Mouse (Mus musculus) left cerebral cortex, adult 8-10 months (tissue): ENCODE measurements around the gene Gm28308. TPM values are rescaled to one million over a fixed set of nuclear protein-coding genes. Genes with fewer than 3 reads are reported as not detected.

Experiments
- DNase-seq, 2 experiments: peaks; one replicate each; pipeline ENCODE4 v3.0.0; 2022; ENCODE audit warnings: low spot score in 2 of 2
- total RNA-seq, 4 experiments: library from RNA; stranded (reverse); gene quantifications; 2 replicates each; pipeline ENCODE4 v1.2.4; 2022

The Gm28308 gene
- total RNA-seq, 4 experiments from 2014 or later: not detected

DNA sequence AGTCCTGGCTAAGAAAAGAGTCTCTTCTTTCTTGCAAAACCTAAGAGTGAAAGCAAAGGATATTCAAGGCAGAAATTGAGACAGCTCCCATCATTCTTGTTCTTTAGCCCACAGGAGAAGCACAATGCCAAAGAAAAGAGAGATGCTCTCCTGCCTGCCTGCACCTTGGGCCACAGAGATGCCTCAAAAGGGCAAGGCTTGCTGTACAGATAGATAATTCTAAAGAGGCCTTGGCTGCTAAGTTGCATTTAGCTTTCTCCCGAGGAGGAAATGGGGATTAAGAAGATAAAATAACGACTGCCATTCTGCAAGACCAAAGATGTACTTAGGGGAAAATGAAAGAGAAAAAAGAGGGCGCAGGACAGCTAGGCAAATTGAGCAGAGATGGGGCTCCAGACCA lies 33.8 kb upstream of the Gm28308 start:
- DNase-seq: no peak

DNA sequence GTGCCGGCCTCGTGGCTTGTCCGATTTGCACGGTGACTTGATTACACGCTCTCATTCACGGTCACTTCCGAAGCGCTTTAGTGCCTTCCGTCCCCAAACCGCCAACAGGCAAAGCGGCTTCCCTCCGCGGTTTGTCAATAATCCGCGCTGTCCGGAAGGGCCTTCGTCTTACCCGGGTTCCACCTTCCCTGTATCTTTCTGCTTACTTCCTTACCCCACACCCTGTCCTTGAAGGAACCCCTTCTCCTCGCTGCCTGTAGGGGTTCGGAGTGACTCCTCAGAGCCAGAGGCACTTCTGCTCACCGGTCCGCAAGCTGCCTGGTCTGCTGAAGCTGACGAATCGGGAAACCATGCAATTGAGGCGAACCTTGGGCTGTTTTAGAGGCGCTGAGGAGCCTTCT lies 33.3 kb upstream of the Gm28308 start:
- DNase-seq: no peak

DNA sequence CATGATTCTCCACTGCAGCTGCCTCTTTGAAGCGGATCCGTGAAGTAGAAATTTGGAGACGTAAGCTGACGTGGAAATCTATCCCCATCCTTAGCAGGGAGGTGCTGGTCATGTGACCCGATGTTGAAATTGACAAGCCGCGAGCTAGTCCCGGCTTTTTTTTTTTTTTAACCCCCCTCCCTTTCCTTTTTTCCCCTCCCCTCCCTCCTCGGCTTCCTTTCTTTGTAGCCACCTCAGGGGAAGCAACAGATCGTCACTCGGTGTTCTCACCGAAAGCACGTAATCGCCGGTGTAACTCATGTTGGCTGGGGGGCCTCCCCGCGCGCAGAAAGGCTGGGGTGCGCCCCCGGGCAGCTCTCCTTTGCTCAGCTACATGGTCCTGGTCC lies 32.6 kb upstream of the Gm28308 start, which contains the start of gene Hoxa11:
Hoxa11 (minus strand) TSS at position 54 of the 386 bp plus-strand sequence.
- DNase-seq: no peak

DNA sequence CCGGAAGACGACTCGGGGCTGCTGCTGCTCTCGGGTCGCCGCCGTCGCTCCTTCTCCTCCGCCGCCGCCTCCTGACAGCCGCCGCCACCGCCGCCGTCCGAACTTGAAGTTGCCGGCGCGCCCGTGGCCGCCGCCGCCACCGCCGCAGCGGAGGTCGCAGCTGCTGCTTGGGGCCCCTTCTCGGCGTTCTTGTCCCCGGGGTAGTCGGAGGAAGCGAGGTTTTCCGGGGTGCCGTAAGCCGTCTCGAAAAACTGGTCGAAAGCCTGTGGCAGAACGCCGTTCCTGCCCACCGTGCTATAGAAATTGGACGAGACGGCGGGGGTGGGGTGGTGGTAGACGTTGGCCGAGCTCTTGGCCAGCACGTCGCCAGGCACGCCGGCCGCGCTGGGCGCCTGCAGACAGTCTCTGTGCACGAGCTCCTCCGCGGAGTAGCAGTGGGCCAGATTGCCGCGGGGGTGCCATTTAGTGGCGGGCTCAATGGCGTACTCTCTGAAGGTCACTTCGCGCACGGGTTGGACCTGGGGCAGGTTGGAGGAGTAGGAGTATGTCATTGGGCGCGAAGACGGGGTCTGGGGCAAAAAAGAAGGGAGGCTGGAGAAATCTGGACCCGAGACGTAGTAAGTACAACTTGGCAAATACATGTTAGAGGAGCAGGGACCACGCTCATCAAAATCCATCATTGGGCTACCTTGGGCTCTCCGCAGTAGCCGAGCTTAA lies 32.1 kb upstream of the Gm28308 start:
- DNase-seq: no peak

DNA sequence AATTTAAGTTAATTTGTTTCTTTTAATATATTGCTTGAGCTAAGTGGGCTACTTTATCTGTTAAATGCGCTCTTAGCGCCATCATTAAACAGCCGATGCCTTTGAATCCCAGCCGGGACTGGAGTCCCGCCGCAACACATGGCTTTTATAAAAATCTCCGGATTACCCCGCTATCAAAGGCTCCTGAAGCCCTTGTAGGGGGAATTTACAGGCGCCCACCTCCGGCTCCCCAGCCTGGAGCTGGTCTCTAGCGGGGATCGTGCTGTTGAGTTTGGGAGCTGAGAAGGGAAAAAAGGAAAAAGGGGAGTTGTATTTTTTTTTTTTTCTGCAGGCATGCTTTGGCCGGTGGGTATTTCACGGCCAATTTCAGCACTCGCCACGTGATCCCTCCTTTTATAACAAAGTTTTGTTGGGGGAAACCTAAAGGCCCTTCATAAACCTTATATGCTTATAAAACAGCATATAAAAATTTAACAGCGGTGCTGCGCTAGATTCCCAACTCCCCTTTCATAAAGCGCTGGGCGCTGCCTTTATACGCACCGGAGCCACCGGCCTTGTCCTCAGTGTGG lies 31.4 kb upstream of the Gm28308 start:
- no peak for DNase-seq

DNA sequence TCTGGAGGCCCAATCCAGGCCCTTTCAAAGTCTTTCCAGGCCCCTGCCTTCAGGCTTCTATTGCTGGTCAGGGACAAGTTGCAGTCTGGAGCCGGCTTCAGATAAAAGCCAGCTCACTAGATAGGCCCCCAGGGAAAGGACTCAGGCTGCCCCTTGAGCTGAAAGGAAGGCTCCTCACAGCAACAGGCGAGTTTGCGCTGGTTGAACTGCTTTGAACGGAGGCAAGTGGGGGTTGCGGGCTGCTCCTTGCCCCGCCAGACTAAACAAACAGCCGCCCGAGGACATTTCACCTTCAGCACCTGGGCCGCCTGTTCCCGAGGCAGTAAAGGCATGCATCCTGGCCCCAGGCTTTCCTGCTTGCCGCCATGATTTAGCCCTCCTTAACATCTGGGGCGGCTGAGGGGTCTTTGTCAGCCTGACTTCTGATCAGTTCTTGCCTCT lies 30.6 kb upstream of the Gm28308 start:
- no peak for DNase-seq

DNA sequence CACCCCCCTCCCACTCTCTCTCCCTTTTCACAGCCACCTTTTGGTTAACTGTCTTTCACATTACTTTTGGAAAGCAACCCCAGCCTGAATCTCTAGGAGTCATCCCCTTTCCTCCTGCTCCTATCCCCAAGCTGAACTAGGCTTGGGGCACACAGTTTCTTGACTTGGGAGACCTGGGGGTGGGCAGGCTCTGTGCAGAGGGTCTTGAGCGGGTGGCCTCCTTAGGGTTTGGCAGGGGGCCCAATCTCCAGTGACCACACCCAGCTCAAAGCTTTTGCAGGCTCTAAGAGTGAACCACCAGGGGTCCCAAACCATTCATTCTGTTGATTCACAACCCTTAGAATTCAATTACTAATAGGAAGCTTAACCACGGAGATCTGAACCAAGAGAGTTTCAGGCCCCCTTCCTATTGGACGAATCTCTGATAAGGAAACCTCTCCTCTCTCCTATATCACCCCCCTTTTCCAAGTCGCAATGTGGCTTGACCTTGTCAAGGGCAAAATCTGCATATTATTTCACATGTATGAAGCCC lies 29.7 kb upstream of the Gm28308 start:
- DNase-seq: no peak

DNA sequence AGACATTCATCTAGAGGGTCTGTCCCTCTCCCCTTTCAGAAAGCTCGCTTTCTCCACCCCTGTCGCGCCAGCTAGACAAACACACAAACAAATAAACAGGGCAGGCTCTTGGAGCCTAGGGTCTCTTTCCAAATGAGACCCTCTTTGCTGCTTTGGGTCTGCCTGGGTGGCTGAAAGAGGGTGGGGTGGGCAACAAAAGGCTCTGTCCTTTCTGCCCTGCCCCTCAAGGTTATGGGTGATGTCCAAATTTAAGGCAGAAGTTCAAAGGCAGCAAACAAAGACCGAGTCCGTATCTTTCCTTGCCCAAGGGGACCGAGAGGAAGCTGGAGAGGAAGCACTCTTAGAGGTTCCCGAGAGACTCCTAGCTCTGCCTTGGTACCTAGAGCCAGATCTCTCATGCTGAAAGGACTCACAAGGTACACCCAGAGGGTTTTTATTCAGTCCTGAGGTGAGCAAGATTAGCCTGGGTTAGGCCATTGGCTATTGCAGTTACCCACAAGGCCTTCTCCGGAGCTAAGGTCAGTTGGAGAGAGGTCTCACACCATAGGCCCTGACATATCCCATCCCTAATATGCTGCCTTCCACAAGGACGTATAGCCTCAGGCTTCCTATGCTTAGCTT lies 28.0 kb upstream of the Gm28308 start:
- DNase-seq: no peak

DNA sequence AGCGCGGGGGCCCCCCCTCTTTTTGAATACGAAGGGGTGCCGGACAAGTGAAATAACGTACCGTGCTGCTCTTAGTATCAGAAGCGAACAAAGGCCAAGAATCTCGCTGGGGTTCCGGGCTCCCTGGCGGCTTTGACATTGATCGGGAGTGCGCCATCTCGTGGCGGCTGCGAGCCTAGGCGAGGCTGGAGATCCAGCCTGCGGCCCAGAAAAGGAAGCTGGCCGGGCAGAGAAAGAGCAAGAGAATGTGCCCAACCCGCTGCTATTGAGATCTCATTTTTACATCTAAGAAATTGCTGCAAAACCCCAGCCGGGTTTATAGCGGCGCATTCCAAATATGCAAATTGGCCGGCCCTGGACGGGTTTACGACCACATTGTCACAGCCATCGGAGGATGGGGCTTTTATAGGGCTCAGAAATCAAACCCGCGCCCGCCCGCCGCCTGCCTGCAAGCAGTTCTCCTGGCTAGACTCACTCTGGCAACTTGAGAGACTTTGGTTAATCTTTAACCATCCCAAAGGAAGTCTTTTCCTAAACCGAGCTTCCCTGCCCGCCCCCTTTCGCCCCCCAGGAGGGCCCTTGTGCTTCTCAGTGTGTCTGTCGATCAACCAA lies 27.4 kb upstream of the Gm28308 start, which contains the start of gene Hoxa10:
Hoxa10 (minus strand) TSS at position 466 of the 612 bp plus-strand sequence.
- DNase-seq: no peak

DNA sequence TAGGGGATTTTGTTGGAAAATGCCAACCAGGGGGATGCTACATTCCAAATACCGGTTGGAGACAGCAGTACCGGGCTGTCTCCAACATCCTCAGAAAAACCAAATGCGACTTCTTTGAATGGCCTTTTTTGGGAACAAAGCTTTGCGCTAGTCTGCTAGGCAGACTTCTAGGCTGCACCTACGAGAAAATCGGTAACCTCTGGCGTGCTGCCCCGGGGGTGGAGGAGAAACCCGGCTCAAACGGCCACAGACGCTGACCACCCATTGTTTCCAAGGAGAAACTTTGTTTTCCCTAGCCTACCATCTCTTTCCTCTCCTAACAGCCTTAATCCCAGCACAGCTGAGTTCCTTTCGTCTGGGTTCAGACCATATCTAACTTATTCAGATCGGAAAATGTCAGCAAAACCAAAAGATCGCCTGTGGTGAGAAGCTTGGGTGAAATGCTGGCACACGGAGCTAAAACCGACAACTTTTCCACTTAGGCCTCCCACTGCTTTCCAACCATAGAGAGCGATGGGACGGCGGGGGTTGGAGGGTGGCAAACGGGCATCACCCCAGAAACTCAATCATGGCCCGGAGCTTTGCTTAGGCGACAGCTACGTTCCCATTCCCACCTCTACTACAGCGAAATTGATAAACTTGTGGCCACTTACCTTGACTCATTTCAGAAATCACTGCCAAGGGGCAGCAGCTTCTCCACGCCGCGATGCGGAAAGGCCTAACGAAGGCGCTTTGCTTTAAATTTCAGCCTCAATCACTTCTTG lies 26.7 kb upstream of the Gm28308 start:
- no peak for DNase-seq

DNA sequence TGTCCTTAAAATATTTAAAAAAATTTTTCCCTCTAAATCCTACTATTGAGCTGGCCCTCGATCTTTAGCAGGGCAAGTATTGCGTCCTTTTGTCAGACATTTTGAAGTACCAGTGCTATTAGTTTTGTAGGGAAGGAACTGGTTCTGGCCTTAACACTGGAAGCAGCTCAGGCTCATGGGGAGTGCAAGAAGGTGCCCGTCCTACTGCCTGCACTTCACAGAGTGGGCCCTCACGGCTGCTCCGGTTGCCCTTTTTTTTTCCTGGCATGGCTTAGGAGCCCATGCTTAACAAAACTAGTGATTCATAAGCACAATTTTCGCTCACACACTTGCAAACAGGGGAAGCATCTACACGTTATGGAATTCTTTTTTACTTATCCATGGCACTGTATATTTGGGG lies 25.8 kb upstream of the Gm28308 start:
- DNase-seq: no peak

DNA sequence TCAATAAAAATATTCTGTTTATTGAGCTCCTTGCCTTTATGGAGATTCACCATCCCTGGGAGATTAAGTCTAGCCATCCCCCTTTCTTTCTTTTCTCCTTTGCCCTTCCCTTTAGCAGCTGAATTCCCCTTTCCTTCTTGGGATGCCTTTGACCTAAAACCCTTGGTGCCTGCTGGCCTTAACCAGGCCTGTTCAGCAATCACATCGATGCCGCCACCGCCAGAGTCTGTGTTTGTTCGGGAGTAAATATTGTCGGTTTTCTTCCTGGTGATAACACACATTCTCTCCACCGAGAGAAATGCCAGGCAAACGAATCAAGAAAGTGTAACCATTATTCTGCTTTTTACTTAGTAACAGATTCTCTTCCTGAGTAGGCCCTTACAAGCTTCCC lies 25.0 kb upstream of the Gm28308 start:
- no peak for DNase-seq

DNA sequence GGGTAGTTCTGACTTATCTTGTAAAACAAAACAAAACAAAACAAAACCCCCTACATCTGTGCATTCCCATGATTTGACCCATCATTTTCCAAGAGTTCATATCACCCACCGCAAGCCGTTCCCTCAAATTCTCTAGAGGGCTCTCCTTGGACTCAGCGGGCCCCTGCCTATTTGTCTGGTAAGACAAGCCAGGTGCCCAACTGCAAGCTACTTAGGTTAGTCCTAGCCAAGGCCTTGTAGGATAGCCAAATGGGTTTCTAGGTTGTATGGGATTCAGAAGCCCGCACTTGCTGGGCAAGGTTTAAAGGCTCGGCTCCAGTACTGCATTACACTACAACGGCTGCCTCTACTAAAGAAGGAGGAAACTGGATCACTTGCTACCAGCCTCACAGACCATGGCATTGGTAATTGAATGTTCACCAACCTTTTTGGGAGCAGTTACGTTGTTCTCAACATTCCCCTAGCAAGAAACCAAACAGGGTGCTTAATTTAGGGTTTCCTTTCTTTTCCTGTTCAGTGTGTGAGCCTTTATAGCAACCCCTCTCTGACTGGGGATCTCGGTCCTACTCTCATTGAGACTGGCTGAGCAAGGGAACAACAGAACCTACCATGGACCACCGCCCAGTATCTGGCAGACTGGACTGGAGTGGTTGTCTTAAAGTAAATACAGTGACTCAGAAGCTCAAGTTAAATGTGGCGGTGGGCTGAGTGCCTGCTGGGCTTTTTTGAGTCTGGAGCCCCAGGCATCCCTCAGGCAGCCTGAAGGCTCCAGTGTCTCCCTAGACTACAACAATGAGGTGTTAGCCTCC lies 24.4 kb upstream of the Gm28308 start:
- DNase-seq: no peak

DNA sequence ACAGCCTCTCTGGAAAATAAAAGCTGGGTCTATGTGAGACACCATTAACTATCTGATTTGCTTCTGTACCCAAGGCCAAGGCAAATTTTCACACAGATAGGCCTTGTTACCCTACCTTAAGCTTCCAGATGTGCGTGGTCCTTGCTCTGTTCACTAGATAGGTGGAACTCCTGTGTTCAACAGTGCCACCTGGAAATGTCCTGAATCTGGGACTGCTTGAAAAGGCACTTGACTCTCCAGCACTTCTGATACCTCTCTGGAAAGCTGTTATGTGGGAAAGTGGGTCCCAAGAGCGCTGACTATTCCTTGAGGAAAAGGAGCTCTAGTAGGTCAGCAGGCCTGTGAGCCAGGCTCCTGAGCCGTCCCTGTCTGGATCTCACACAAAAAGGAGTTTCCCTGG lies 23.7 kb upstream of the Gm28308 start:
- DNase-seq: no peak

DNA sequence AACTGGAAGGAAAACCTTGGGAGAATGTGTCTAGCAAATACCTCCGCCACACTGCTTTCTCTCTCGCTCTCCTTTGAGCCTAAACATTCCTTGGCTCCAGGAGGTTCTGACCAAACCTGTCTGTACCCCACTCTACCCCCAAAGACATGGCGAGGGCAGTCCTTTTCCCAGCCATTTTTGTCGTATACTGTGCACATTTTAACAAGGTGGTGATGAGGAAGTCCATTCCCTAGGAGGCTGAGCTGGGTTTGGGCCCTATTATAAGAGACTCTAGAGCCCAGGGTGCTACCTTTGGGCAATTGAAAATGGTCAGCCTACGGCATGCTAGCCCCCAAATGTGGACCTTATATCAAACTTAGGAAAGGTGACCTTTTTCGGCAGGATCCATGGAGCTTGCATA lies 22.7 kb upstream of the Gm28308 start:
- no peak for DNase-seq

DNA sequence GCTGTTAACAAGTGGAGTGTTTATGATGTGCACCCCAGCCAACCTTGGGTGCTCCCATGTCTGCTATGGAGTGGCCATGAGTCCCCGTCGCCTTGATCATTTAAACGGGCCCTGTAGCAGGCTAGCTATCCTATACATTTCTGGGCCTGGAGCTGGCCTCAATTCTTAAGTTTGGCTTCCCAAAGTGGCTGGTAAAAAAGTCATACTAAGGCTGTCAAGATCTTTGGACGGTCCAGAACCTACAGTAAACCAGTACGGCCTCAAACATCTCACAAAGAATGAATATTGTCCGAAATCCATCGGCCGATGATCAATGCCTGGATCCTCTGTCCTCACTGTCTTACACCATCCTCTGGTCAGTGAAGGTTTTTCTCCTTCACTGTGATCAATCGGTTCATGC lies 22.1 kb upstream of the Gm28308 start:
- no peak for DNase-seq

DNA sequence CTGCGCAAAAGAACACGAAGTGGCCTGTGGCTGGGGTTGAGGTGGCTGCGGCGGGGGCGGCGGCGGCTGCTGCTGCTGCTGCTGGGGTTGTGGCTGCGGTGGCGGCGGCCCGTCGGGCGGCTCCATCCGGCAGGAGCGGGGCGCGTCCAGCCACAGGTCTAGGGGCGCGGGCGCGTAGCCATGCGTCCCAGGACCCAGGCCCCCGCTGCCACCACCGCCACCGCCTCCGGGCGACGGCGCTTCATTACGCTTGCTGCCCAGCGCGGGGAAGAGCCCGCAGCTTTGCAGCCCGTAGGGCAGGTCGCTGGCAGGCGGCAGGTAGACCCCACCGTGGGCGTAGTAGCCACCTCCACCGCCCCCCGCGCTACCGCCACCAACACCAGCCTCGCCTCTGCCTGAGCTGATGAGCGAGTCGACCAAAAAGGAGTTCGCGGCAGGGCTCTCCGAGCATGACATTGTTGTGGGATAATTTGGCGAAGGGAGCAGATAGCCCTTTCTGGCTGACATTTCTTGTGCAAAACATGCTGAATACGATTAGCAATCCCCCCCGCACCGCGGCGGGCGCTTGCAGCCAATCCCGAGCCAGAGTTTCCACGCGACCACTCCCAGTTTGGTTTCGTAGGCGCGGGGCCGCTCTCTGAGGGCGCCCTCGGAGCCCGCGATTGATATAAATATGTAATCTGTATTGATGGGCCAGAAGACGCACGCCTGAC lies 21.4 kb upstream of the Gm28308 start:
- no peak for DNase-seq

DNA sequence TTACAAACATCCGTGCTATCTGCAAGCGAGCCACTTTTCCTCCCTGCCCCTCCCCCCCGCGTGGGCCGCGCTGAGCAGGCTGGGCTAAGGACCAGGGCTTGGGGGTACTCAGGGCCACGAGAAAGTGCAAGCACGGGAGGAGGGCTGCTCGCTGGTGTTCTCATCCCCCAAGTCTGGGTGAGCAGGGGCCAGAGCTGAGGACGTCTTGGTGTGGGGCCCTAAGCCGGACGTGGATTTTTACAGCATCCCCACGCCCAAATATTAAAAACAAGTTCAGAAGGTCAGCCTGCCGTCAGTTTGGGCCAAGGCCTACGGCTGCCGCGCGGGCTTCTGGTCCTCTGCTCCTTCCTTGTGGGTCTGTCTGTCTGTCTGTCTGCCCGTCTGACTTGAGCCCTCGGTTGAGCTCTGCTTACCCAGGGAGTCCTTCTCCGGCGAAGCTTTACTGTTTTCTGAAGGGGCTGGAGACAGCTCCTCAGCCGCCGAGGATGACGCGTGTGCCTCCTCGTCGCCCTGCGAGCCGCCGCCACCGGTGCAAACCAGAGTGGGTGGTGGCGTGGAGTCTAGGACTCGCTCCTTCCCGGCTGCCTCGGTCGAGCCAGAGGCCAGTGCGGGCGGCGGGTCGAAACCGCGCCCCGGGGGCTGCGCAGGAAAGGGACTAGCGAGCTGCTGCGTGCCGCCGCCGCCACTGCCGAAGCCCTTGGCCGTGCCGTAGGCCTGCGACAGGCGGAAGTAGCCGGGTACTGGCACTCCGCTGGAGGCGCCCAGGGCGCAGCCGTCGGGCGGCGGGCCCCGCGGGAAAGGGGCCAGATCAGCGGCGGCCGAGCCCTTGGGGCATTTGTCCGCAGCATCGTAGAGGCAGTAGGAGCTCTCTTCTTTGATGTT lies 20.6 kb upstream of the Gm28308 start:
- DNase-seq: no peak

DNA sequence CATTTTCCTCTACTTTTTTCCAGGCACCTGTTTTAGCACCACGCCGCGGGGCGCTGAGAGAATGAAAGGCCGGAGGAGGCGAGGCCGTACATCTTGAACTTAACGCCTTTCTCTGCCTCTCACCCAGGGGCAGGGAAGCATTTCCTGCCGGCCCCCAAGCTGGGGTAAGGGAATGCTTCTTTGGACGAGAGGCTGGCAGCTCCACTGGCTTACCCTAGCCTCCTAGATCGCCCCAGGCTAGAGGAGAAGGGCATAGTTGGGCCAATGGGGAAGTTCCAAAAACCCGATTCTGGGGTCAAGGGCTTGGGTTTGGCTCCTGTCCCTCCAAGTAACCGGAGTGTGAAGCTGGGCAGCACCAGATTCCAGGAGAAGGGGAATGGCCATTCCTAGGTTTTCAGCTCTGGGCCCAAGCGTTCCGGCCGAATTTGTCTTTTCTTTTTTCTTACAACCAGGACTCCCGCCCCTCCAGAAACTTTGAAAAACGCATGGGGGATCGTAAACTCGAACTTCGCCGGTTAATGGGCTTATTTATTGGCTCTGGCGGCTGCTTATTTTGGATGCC lies 19.9 kb upstream of the Gm28308 start:
- no peak for DNase-seq
